Mouse (Mus musculus): ENCODE measurements around the gene Man2a2. TPM values are rescaled to one million over a fixed set of nuclear protein-coding genes. Genes with fewer than 3 reads are reported as not detected.
A peak's percentile ranks its signal among the peaks of the same experiment; 100 is the strongest.

The Man2a2 gene
- total RNA-seq, 2 experiments from 2014 or later = 76.6 to 88.8 TPM

DNA sequence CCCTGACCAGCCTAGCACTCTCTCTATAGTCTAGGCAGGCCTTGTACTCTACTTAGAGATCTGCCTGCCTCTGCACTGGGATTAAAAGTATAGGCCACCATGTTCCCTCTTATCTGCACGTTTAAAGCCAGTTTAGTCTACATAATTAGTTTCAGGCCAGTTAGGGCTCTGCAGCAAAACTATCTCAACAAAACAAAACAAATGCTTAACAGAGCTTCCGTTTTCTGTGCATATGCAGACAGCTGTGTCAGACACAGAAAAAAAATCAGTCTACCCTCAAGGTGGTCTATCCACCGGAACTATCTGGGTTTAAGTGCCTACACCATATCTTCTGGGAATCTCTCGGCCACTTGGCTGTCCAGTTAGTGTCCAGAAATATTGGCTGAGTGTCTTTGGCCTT, 2.2 kb upstream of the Man2a2 start:
- no peak for DNase-seq (ENCODE audit: low spot score in 2 of 2)

DNA sequence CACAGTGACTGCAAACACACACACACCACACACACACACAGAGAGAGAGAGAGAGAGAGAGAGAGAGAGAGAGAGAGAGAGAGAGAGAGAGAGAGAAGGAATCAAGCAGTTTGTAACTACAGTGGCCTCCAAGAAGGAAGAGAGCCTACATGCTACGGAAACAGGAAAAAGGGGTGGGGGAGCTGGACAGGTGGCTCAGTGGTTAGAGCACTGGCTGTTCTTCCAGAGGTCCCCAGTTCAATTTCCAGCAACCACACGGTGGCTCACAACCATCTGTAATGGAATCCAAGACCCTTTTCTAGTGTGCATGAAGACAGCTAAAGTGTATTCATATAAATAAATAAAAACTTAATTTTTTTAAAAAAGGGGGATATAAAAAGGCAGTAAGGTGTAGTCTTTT, 1.5 kb upstream of the Man2a2 start:
- DNase-seq (ENCODE audit: low spot score in 2 of 2) = no peak

DNA sequence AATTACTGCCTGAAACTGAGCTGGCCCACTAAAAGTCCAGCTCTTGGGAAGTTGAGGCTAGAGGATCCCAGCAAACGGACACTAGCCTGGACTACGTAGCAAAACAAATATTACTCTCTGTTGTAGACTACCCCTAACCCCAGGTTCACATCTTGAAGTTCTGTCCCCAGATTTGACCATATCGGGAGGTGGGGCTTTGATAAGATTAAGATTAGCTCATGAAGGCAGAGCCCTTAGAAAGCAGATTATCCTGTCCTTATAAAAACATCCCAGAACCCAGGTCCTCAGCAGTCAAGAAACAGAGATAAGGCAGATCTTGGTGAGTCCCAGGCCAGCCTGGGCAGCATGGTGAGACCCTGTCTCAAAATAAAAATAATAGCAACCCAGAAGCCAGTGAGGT, 991 bp upstream of the Man2a2 start:
- DNase-seq (ENCODE audit: low spot score in 2 of 2) = no peak

DNA sequence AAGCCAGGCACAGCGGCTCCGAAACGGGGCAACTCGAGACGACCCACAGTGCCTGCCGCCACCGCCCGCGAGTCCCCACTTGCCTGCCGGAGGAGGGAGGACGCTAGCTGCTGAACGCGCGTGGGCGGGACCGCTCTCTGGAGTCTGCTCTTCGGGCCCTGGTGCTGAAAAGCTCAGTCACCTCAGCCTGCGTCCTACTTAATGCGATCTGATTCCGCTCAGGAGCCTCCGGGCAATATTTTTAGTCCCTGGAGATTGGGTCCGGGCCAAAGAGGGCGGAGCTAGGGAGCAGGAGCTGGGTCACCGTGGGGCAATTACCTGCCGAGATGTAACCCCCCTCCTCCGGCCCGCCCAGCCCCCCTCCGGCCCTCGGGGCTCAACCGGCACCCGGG, 530 bp downstream of the Man2a2 start:
- peak; percentile 79 to 81 for DNase-seq (ENCODE audit: low spot score in 2 of 2)

DNA sequence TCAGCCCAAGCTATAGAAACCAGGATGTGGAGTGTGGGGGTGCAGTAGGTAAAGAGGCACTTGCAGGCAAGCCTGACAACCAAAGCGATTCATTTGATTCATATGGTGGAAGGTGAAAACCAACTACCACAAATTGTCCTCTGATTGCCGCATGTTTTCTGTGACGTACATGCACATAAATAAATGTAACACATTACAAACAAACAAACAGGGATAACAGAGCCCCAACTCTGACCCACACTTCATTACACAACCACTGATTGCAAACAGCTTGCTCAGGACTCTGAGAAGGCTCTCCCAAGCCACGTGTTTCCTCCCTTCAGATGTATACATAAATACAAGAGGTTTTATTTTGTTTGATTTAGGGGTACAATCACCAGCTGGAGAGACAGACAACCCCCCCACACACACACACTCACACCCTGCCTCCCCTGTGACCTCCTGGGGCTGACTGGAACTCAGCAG, 1.2 kb downstream of the Man2a2 start:
- no peak for DNase-seq (ENCODE audit: low spot score in 2 of 2)

DNA sequence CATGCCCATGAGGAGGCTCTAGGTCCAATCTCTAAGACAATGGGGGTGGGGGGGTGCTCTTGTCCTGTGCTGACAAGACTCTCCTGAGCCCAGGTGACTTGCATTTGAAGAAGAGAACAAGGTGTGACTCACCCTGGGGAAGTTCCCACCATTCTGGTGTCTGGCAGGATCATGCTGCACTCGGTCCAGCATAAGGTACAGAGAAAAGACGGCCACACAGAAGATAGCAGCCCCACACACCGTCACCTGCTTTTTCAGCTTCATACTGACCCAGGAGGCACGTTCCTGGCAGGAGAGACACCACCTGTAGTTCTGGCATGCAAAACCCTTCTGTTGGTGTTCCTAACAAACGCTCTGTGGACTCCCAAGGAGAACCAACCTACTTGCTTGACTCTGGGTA, 1.7 kb downstream of the Man2a2 start:
- DNase-seq (ENCODE audit: low spot score in 2 of 2) = no peak

DNA sequence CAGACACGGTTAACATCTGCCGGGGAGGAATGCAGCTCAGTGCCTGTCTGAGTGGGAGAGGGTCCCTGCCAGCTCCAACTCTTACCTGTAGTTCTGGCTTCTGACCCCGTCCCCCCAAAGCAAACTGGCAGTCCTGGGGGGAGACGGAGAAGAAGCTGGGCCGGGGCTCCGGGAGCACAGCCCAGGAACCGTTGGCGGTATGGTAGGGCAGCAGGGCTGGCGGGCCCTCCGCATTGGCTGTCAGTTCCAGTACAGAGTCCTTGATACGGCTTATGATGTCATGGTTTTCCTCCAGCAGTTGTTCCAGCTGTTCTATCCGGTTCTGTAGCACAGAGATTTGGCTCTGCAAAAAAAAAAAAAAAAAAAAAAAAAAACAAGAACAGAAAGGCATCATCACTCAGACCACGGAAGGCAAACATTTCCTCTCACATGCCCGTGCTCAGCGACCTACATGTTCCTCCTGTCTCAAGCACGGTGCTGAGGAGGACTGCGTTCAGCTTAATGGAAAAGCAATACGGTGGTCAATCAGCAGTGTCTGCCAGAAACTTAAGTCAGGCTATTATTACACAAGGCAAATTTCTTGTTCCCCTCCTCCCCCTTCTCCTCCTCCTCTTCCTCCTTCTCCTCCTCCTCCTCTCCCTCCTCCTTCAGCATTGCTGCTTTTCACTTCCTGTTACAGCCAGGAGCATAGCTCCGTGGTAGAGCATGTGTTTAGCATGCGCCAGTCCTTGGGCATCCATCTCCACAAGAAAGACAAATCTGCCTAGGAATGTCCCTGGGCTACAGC, 2.3 kb downstream of the Man2a2 start:
- no peak for DNase-seq (ENCODE audit: low spot score in 2 of 2)

DNA sequence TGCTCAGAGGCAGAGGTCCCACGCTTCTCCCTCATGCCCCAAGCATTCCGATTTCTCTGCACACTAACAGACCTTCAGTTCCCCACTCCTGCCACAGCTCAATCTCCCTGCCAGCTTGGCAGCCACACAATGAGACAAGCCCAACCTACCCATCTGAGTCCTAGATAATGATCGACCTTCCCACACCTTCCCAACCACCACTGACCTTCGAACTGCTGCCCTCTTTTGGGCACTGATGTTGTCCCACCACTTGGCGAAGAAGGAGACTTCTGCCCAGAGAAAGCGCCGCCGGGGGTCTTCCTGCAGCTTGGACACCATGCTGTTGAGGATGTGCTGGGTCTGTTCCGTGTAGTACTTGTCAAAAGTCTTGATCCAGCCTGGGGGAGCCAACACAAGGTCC, 3.2 kb downstream of the Man2a2 start:
- no peak for DNase-seq (ENCODE audit: low spot score in 2 of 2)

DNA sequence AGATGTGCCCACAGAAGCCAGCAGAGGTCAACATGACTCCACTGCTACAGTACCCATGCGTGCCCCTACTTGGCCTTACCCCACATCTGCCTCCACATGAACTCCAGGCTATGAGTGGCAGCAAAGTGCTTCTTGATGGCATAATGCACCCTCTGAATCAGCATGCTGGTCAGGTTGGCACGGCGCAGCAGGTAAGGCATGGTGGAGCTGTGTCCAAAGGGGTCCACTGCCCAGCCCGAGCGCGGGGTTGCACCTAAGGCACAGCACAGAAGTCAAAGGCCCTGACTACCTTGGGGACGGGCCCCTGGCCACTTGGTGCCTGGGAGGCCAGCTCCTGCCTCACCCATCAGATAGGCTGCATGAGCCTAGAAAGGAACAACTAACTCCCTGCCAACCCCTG, 3.9 kb downstream of the Man2a2 start:
- DNase-seq (ENCODE audit: low spot score in 2 of 2) = no peak

DNA sequence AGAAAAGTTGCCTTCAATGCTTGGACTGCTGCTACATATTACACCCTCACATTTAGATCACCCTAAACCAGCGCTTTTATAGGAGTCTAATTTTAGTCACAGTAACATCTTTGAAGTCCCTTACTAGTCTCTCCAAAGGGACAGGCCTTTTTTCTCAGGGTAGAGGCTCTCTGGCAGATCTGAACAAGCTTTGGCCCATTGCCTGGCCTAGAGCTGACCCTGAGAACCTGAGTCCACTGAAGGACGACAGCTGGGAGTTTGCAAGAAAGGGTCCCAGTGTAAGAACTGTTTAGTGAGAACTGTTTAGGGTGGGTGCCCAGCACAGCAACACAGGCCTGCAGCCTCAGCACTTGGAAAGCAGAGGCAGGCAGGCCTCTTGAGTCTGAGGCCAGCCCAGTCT, 5.4 kb downstream of the Man2a2 start:
- no peak for DNase-seq (ENCODE audit: low spot score in 2 of 2)

DNA sequence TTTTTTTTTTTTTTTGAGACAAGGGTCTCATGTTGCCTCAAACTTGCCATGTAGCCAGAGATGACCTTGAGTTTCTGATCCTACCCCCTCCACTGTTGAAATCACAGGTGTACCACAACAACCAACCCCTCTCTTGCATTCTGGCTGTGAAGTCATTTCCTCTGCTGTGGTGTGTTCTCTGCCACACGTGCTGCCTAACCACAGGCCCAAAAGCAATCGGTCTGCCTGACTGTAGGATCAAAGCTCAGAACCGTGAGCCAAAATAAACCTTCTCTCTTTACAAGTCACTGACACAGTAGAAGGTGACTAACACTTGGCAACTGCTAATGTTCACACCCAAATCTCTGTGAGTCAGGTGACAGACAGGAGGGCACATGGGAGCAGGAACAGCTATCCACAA, 10.7 kb downstream of the Man2a2 start:
- DNase-seq (ENCODE audit: low spot score in 2 of 2) = no peak

DNA sequence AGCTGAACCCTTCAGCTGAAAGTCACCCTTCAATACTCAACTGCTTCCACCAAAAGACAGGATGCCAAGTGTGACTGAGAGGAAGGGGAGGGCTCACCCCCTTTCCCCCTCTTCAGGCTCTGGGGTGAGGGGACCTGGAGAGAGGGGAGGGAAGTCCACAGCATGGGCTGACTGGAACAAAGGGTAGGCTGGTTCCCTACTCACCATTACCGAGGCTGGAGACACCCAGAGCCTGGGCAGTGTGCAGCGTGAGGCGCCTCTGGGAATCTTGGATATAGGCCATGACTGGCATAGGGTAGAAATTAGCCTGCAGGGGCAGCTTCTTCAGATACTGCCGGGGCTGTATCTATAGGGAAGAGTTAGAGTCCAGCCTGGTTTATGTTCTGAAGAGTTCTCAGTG, 13.1 kb downstream of the Man2a2 start:
- no peak for DNase-seq (ENCODE audit: low spot score in 2 of 2)

DNA sequence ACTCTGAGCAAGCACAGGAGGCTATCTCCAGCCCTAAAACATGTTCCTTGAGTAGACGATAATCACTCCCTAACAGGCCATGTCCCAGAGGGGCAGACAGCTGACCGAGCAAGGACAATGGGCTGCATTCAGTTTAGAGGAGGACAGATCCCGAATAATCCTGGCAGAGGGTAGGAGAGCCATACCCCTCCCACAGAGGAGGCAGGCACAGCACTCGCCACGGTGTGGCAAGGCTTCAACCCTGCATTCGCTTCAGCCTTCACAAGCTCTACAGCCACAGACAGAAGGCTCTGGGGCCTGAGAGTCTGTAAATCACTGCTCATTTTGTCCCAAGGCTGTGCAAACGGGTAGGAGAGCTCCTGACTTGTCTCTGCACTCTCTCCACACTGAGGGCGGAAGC, 14.0 kb downstream of the Man2a2 start:
- no peak for DNase-seq (ENCODE audit: low spot score in 2 of 2)

DNA sequence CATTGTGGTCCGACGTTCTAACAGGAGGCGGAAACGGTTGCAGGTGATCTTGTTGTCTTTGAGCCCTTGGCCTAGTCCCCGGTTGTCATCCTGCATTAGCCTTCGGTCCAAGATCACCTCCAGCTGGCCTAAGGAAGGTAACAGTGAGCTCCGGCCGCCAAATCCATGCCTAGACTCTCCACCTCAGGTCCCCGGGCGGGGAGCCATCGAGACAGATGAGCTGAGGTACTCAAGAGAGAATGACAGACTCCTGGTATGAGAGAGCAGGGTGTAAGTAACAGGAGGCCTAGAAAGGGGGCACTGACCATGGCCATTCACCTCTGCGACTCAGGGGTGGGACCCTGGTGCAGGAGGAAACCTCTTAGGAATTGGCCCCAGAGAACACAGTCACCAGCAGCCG, 14.8 kb downstream of the Man2a2 start:
- no peak for DNase-seq (ENCODE audit: low spot score in 2 of 2)

DNA sequence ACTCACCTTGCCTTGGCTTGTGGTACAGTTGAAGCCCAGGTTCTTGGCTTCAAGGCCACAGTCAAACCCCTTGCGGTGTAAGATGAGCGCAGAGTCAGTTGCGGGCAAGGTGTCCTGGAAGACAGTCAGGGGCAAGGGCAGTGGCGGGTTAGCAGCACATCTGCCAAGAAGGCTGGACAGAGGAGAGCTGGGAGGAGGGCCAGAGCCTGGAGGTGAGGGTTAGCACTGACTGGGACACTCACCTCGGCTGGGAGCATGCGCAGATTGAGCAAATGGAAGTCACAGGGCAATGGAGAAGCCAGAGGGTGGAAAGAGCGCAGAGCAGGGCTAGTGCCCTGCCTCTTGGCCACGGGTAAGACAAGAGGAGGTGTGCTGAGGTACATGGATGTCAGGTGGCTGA, 18.3 kb downstream of the Man2a2 start:
- no peak for DNase-seq (ENCODE audit: low spot score in 2 of 2)

DNA sequence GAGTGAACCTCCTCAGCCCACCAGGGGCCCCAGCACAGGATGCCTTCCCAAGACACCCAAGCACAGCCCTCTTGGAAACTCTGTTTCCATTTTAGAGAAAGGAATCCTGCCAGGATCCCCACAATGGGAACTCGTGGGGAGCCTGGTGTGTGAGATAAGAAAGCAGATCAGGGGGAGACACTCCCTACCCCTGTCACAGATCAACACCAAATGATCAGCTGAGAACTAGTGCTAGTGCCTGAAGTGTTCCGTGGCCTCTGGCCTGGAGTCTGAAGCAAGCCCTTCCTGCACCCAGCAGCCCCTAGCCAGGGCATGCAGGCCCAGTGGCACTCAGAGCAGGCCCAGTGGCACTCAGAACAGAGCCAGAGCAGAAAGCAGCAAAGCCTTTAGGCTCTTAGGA, 20.4 kb downstream of the Man2a2 start:
- DNase-seq (ENCODE audit: low spot score in 2 of 2) = no peak

DNA sequence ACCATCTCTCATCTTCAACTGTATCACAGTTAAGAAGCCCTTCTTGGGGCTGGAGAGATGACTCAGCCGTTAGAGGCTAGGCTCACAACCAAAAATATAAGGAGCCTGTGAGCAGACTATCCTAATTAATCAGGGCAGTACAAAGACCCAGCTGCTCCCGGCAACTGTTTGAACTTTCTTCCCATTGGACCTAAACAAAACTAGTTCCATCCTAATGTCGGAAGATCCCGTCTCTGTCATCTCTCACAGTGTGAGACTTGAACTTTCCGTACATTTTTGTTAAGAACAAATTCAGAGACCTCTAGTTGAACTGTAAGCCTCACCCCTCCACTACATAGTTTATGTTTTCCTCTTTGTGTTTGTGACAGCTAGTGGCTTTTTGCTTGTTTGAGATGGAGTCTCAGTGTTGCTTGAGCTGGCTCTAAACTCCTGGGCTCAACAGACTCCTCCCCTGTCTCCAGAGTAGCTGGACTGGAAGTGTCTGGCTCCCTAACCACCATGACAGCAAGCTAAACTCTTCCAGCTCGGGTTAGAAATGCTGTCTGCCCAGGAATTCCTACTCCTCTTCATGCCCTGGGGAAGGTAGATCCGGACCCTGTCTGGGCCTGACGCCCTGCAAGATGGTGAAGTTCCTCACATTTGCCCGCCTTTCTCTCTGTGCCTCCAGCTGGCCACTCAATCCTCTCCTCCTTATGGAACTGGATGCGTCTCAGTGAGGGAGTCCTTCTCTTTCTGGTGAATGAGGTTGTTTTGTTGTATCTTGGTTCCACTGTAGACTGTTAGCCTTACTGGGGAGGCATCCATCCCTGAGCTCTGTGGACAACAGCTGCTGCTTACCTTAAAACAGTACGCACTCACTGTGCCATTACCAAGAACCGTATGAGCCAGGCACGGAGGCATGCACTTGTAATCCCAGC, 23.2 kb downstream of the Man2a2 start:
- DNase-seq (ENCODE audit: low spot score in 2 of 2) = no peak

DNA sequence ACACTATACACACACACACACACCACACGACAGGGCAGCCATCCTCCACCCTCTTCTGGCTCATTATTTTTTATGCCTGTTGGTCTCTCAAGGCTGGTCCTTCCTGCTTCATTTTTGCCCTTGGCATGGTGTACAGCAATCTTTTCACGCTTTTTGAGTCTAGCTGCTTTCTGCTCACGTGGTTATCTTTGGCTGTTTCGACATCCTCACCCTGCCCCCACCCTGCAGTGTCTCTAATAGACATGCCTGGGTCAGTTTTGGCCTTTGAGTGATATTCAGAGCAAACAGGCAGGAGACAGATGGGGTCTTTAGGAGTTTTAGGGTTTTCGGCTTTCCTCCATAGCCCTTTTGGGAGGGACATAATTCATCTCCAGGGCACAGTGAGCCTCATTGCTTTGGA, 24.3 kb downstream of the Man2a2 start:
- DNase-seq (ENCODE audit: low spot score in 2 of 2) = no peak

DNA sequence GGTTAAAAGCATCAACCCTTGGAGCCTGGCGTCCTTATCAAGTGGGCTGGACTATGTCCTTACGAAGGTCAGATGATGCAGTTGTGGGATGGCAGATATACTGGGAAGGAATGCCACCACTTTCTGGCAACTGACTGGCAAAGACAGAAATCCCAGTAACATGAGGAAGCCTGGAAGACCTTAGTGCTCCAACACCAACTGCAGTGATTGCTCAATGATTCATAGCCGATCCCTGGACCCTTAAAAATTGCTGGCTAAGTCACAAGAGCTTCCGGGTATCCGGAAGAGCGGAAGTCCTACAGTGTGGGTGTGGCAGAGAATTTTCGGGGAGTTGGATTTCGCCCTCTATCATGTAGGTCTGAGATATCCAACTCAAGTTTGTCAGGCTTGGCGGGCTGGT, 25.0 kb downstream of the Man2a2 start:
- DNase-seq (ENCODE audit: low spot score in 2 of 2) = no peak

DNA sequence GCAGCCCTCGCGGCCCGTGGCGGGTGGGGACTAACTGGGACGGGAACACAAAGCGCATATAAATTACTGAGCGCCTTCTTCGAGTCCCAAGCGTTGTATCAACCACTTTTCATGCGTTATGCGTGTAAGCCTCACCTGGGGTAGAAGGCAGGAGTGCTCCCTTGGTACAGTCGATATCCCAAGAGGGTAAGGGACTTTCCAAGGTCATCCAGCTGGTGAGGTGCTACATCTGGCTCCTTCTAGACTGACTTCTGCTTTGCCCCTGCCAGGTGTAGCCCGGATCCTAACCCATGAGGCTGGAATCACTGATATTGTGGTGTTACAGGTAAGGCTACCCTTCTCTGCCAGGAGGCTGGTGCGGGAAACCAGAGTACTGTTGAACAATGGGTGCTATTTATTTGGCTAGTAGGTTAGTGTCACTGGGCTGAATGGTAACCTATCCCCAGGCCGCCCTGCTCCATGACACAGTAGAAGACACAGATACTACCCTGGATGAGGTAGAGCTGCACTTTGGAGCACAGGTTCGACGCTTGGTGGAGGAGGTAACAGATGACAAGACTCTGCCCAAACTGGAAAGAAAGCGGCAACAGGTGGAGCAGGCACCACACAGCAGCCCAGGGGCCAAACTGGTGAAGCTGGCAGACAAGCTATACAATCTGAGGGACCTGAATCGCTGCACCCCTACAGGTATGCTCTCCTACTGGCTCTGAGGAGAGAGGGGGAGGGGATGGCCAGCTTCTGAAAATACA, 27.7 kb downstream of the Man2a2 start:
- DNase-seq (ENCODE audit: low spot score in 2 of 2) = no peak

DNA sequence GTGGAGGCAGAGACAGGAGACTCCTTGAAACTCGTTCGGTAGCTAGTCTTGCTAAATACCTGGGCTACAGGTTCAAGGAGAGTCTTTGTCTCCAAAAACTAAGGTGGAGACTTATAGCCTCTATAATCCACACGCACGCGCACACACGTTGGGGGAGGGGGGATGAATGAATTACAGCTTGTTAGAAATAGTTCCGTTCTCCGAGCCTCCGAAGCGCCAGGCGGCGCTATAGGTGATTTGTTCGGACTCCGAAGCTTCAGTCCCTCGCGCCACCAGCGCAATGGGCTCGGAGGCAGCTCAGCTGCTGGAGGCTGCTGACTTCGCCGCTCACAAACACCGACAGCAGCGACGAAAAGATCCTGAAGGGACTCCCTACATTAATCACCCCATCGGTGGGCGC, 28.3 kb downstream of the Man2a2 start, which contains the start of gene Hddc3:
Gene Hddc3 (plus strand): TSS at position 247 of the 400 bp plus-strand sequence.
- DNase-seq (ENCODE audit: low spot score in 2 of 2) = peak; percentile 87 to 93

DNA sequence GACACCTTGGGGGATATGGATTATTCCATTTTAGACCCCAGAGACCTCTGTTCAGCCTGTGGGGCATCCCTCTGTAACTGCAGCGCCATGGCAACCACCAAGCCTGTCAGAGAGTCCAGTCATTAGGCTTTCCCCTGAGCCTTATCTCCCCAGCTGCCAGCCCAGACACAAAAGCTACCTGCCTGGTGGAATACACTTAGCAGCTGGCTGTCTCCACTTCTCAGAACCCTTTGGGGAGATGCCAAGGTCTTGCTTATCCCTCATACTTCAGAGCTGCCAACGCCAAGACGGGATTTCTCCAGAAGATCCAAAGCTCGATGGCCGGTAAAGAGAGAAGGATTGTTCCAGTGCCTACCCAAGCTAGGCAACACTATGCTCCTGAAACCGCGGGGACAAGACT, 29.4 kb downstream of the Man2a2 start:
- DNase-seq (ENCODE audit: low spot score in 2 of 2) = no peak
